Mouse (Mus musculus) forebrain, embryonic 11.5 days (tissue): ENCODE results near the gene Cbx7. TPM values are rescaled to one million over a fixed set of nuclear protein-coding genes. Genes with fewer than 3 reads are reported as not detected.

Experiments used
- ATAC-seq: fragments of 200-750 bp; cut with Nextera tagmentation; replicated peaks from 2 replicates; pipeline ENCODE4 v1.8.0; 2017; ENCODE audit warnings: moderate TSS enrichment; ENCODE audit not compliant: low FRiP score
- DNase-seq: peaks from one replicate; pipeline ENCODE4 v3.0.0-alpha.2; 2017; ENCODE audit warnings: low spot score
- H3K27ac ChIP-seq: fragments of 300-500 bp; sonication (generic); 2 replicates; pipeline ENCODE4 v1.5.1; 2014; ENCODE audit warnings: low read depth, low read length
- H3K27me3 ChIP-seq: fragments of 300-500 bp; sonication (generic); 2 replicates; pipeline ENCODE4 v1.6.1; 2014; ENCODE audit warnings: mild to moderate bottlenecking, low read length, mixed read lengths; ENCODE audit not compliant: control insufficient read depth, insufficient read depth
- H3K36me3 ChIP-seq: fragments of 300-500 bp; sonication (generic); 2 replicates; pipeline ENCODE4 v1.6.1; 2014; ENCODE audit warnings: mild to moderate bottlenecking, low read length, moderate library complexity, mixed read lengths; ENCODE audit not compliant: control insufficient read depth, insufficient read depth
- H3K4me1 ChIP-seq: fragments of 300-500 bp; sonication (generic); replicated peaks from 2 replicates; pipeline ENCODE4 v1.6.1; 2014; ENCODE audit warnings: low read length, mixed read lengths; ENCODE audit not compliant: control insufficient read depth, insufficient read depth
- H3K4me2 ChIP-seq: fragments of 300-500 bp; sonication (generic); 2 replicates; pipeline ENCODE4 v1.6.1; 2014; ENCODE audit warnings: low read depth, mild to moderate bottlenecking, low read length, moderate library complexity, mixed read lengths; ENCODE audit not compliant: severe bottlenecking
- H3K4me3 ChIP-seq: fragments of 300-500 bp; sonication (generic); 2 replicates; pipeline ENCODE4 v1.5.1; 2014; ENCODE audit warnings: low read depth, low read length
- H3K9ac ChIP-seq: fragments of 300-500 bp; sonication (generic); 2 replicates; pipeline ENCODE4 v1.6.1; 2014; ENCODE audit warnings: low read length
- H3K9me3 ChIP-seq: fragments of 300-500 bp; sonication (generic); 2 replicates; pipeline ENCODE4 v1.6.1; 2016; ENCODE audit warnings: low read length, mixed read lengths; ENCODE audit not compliant: control insufficient read depth
- WGBS: fragments of 180-500 bp; shearing (Covaris S2); extraction: QIAGEN DNeasy Blood & Tissue Kit; methylation state at CpG from one replicate; pipeline ENCODE4 v1.1.7; 2014; 5-methylcytosine and 5-hydroxymethylcytosine counted together
- polyA plus RNA-seq: library from polyadenylated mRNA; unstranded; fragments of >200 nt; fragmentation: Nextera tagmentation; extraction: Ambion mirVana; gene quantifications from 2 replicates; pipeline ENCODE4 v1.2.1, GENCODE M21; 2014

Cbx7 gene
- polyA plus RNA-seq, 1 experiment from 2014 or later: 3.3 TPM

DNA sequence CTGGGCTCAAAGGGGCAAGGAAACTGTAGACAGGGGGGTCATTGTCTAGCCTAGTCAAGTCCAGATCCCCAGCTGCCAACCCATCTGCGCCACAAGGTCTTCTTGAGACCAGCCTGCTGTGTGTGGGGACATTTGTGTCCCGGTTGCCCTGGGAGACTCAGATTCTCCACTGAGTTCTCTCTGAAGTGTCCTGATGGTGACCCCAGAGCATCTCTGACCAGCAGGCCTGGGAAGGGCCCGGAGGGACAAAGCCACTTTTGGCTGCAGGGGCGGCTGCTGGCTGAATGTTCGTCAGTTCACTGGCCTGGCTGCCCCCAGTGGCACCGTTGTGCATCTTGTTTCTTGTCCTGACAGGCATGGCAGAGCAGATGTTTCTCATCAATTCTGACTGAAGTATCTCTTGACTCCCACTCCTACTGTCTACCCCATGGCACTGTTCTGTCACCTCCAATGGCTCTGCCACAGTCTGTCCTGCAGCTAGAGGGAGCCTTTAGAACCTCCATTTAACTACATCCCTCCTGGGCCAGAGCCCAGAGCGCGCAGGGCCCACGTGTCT, 9.5 kb downstream of the Cbx7 start:
- Histone ChIP-seq H3K4me2 (no peak overlapping the region), H3K4me1 (no peaks in the 10 kb centered on the region), H3K9me3 (no peaks in the 10 kb centered on the region), H3K36me3 (no peaks in the 10 kb centered on the region), H3K9ac (no peak overlapping the region), H3K27ac (no peak overlapping the region), H3K4me3 (no peak overlapping the region), H3K27me3 (no peaks in the 10 kb centered on the region)
- ATAC-seq: no peak
- no peak for DNase-seq
- WGBS: 70% methylated on average over 9 of the region's 9 CpGs

DNA sequence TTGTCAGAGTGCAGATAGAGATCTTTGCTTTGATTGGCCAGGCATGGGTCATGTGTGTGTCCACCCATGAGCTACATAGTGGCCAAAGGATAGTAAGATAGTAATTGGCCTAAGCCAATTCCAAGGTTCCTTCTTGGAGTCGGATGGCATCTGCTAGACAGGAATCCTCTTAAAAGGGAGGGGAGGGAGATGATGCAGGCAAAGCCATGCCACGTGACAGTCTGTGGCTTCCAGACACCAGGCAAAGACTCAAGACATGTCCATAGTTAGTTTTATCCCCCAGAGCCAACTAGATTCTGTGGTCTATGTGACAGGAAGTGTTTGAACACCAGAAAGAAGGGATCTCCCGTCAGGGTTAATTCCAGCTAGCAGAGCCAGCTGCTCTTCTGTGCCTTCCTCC, 12.5 kb downstream of the Cbx7 start:
- no peak for DNase-seq
- H3K4me3 ChIP-seq: no peak overlapping the region
- ATAC-seq: no peak
- no peak overlapping the region for H3K27ac ChIP-seq
- WGBS: 68% methylated on average over 3 of the region's 3 CpGs
- no peaks in the 10 kb centered on the region for H3K27me3 ChIP-seq
- H3K9ac ChIP-seq: no peak overlapping the region
- H3K4me1 ChIP-seq: no peaks in the 10 kb centered on the region
- H3K9me3 ChIP-seq: no peaks in the 10 kb centered on the region
- no peak overlapping the region for H3K4me2 ChIP-seq
- no peaks in the 10 kb centered on the region for H3K36me3 ChIP-seq

DNA sequence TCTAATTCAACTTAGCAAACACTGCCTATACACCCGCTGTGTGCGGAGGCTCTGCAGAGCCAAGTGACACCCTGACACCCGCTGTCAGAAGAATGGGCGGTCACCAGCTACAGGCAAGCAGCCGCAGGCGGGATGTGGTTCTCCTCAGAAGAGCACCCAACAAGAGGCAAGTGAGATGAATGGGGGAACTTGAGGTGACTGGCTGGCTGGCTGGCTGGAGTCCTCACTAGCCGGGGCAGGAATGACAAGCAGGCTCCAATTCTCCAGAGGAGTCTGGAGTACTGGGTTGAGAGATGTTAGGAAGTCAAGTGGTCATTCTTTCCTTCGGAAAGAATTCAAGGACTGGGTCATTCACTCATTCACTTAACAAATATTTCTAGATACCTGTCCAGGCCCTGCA, 14.4 kb downstream of the Cbx7 start:
- DNase-seq: no peak
- Histone ChIP-seq H3K27ac (no peak overlapping the region), H3K9me3 (no peaks in the 10 kb centered on the region), H3K4me1 (0 out of 2 replicates have a peak, but pooled peaks cover 4% of the 10 kb centered on the region), H3K36me3 (no peaks in the 10 kb centered on the region), H3K4me2 (no peak overlapping the region), H3K27me3 (no peaks in the 10 kb centered on the region), H3K9ac (no peak overlapping the region), H3K4me3 (no peak overlapping the region)
- no peak for ATAC-seq
- WGBS: 91% methylated on average over 8 of the region's 8 CpGs

DNA sequence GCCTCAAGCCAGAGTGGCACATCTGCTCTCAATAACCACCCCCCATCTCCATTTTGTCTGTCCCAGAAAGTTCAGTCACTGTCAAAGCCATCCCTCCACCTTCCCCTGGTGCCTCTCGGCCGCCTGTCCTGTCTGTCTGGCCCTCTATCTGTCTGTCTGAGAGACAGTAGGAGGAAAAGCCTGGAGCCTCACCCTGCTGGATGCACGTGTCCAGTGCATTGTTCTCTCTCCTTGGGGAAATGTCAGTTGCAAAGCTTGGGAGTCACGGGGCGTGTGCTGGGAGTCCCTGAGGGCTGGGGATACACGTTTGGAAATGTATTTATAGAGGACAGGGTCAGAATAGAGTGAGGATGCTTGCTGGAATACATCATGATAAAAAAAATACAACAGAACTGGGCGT, 17.4 kb downstream of the Cbx7 start:
- Histone ChIP-seq H3K4me2 (no peak overlapping the region), H3K36me3 (no peaks in the 10 kb centered on the region), H3K4me3 (no peak overlapping the region), H3K9ac (no peak overlapping the region), H3K27ac (no peak overlapping the region), H3K9me3 (no peaks in the 10 kb centered on the region), H3K4me1 (peaks cover 8% of the 10 kb centered on the region; the same call in 1 of the 2 replicates), H3K27me3 (no peaks in the 10 kb centered on the region)
- WGBS: 69% methylated on average over 7 of the region's 7 CpGs
- ATAC-seq: no peak
- no peak for DNase-seq

DNA sequence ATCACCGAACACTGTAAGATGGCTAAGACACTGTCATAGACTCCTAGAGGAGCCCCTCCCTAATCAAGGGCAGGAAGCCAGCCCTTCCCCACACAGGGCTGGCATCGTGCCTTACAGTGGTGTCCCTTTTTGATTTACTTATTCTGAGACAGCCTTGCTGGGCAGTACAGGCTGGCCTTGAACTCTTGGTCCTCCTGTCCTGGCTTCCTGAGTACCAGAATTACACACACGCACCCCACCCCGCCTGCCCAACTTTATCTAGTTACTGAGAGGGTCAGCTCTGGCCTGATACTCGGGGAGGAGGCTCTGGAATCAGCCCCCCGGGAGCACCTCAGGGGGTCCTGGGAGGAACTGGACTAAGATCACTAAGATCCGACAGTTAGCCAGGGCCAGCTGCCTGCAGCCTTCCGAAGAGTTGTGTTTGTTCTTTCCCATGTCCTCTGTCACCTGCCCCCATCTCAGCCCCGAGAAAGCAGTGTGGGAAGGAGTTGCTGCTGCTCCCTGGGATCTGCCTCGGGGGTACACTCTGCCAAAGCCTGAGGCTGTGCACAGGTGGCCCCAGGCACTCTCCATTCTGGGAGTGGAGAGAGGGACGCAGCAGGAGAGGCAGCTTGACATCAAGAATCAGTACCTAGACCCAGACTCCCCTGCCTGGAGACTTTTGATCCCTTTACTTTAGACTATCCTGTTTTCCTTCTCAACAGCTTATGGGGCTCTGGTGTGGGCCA, 18.3 kb downstream of the Cbx7 start:
- no peak for DNase-seq
- WGBS: 53% methylated on average over 11 of the region's 11 CpGs
- no peak for ATAC-seq
- Histone ChIP-seq H3K9me3 (no peaks in the 10 kb centered on the region), H3K36me3 (no peaks in the 10 kb centered on the region), H3K27me3 (no peaks in the 10 kb centered on the region), H3K27ac (no peak overlapping the region), H3K4me3 (no peak overlapping the region), H3K4me2 (no peak overlapping the region), H3K4me1 (peaks cover 8% of the 10 kb centered on the region; the same call in 1 of the 2 replicates), H3K9ac (no peak overlapping the region)

DNA sequence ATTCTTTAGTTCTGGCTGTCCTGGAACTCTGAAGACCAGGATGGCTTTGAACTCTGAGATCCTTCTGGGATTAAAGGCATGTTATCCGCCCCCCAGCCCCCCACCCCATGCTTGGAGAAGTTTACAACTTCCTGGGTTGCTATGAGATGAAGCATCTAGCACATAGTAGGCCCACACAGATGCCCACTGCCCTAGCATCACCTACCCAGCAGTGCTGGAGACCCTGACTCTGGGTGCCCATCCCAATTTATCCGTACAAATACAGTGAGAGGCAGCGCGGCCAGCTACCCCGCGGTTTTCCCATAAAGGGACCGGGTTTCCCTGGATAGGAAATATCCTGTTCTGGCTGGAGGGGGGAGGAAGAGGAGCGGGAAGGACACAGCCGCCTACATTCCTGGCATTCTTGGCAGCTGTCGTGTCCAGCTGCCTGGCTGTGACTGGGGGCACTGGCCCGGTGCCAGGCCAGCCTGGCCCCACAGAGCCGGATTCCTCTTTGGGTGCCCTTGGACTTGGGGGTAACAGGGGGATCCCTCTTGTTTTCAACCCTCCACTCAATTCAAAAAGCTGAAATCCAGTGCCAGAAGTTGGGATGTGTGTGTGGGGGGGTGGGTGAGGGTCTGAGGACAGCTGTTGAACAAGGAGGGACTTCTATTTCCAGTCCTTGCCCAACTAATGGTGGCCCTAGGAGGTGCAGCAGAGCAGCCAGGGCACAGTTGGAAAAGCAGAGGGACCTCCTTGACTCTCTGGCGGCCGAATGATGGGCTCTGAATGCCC, 19.0 kb downstream of the Cbx7 start:
- no peaks in the 10 kb centered on the region for H3K27me3 ChIP-seq
- 57% methylated on average over 14 of the region's 14 CpGs for WGBS
- no peak overlapping the region for H3K9ac ChIP-seq
- no peak overlapping the region for H3K27ac ChIP-seq
- H3K4me2 ChIP-seq: no peak overlapping the region
- DNase-seq (no peak), ATAC-seq (no peak)
- no peaks in the 10 kb centered on the region for H3K9me3 ChIP-seq
- H3K36me3 ChIP-seq: no peaks in the 10 kb centered on the region
- H3K4me3 ChIP-seq: no peak overlapping the region
- peaks cover 8% of the 10 kb centered on the region; the same call in 1 of the 2 replicates for H3K4me1 ChIP-seq

DNA sequence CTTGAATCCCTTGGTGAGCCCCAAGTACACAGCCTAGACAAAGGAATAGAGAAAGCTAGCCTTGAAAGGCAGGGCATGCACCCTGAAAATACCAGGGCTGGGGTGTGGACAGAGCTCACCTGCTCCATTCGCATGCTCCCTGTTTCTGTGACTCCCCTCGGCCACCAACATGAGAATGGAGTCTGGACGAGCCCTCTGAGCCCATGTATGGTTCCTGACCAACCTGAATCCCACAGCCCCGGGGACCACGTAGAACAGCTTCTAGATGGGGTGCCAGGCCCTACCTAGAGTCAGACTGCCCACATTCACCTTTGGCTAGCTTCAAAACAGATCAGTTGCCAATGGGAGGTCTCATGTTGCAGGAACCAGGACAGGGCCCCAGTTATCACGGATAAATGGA, 19.7 kb downstream of the Cbx7 start:
- Histone ChIP-seq H3K4me1 (peaks cover 8% of the 10 kb centered on the region; the same call in 1 of the 2 replicates), H3K36me3 (no peaks in the 10 kb centered on the region), H3K27me3 (no peaks in the 10 kb centered on the region), H3K4me2 (no peak overlapping the region), H3K9ac (no peak overlapping the region), H3K9me3 (no peaks in the 10 kb centered on the region), H3K4me3 (no peak overlapping the region), H3K27ac (no peak overlapping the region)
- WGBS: 76% methylated on average over 6 of the region's 6 CpGs
- DNase-seq (no peak), ATAC-seq (no peak)

DNA sequence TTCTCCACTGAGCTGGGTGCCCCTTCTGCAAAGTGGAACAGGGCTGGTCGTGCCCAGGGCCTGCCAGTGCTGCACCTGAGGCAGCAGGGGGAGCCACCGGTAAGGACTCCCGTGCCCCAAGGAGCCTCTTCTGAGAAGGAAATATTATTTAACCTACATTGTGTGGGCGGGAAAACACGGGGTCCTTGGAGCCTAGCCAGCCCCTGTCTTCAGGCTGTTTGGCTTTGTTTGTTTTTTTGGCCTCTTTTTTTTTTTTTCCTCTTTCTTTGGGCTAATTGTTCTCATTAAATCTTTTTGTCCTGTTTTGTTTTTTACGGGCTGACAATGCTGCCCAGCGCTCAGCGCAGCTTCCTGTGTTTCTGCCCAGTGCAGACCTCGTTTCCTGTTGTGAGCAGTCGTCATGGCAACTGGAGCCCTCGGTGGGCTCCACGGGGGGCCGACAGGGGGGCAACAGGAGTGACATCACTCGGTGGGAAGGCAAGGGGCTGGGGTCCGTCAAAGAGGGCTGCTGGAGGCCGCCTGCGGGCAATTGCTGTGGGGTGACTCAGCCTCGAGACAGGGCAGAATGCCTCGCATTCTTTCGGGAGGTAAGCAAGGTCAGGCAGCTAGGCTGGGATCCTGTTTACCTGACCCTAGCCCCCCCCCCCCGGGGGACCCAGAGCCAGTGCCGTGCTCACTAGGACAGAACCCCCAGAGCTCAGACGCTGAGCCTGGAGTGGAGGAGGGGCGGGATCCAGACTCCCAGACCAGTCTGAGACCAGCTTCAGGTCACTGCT, 20.5 kb downstream of the Cbx7 start:
- 4% methylated on average over 24 of the region's 24 CpGs for WGBS
- Histone ChIP-seq H3K4me3 (peak overlapping the region; percentile 11; the same call in 1 of the 2 replicates), H3K9ac (peak overlapping the region; percentile 44; the same call in 1 of the 2 replicates), H3K27ac (no peak overlapping the region), H3K36me3 (no peaks in the 10 kb centered on the region), H3K4me2 (peak overlapping the region; percentile 48), H3K4me1 (peaks cover 8% of the 10 kb centered on the region; the same call in 1 of the 2 replicates), H3K9me3 (no peaks in the 10 kb centered on the region), H3K27me3 (no peaks in the 10 kb centered on the region)
- ATAC-seq (peak; percentile 67), DNase-seq (peak; percentile 89)
